Mouse (Mus musculus): ENCODE measurements around the gene Krtap14. TPM values are rescaled to one million over a fixed set of nuclear protein-coding genes. Genes with fewer than 3 reads are reported as not detected.

The Krtap14 gene
- polyA plus RNA-seq, 1 experiment from 2014 or later = not detected

DNA sequence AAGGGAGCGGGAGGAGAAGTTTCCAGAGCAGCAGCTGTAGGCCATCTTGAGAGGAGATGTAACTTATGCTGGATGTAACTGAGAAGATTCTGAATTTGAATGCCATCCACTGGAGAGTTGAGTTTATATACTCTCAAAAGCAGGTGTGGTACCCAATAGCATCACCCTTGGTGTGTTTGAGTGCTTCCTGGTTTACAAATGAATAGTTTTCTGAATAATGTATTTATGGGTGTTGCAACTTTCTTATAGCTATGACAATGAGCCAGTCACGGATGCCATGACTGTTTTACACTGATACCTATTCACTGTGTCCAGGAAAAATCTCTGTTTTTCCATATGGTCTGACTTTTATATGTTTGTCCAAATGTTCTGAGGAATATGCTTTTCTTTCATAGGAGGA, 51.8 kb downstream of the Krtap14 start, which contains the start of gene 2310057N15Rik:
Gene 2310057N15Rik, minus strand, starts transcription at position 101 of the 400 bp plus-strand sequence.
- H3K27me3 ChIP-seq (ENCODE audit: insufficient read depth, low read length) = no peaks in the 10 kb centered on the region
- no peak within 1 kb of the TSS for H3K9ac ChIP-seq (ENCODE audit: low read depth, low read length)
- DNase-seq (ENCODE audit: low spot score) (no peak), ATAC-seq (replicated peaks; ENCODE audit: low FRiP score, low read depth) (no peak)
- no peaks in the 10 kb centered on the region for H3K36me3 ChIP-seq (ENCODE audit: insufficient read depth, low read length)
- no peak within 1 kb of the TSS for H3K27ac ChIP-seq
- TF ChIP-seq CTCF (IDR thresholded peaks at IDR 0.05; ENCODE audit: low read depth) = no peak
- H3K4me3 ChIP-seq (replicated peaks; ENCODE audit: low read depth, low read length) = no peak within 1 kb of the TSS
- H3K9me3 ChIP-seq (replicated peaks; ENCODE audit: low read length) = no peaks in the 10 kb centered on the region
- WGBS = 90% methylated on average over 2 of the region's 2 CpGs
- H3K4me1 ChIP-seq (replicated peaks; ENCODE audit: insufficient read depth, low read length) = no peaks in the 10 kb centered on the region
- no peak within 1 kb of the TSS for H3K4me2 ChIP-seq (ENCODE audit: low read length)

Other genes with a start within 250 kb of the Krtap14 start
- gene Krtap24-1, start 213.9 kb downstream of the Krtap14 start, polyA plus RNA-seq (2015; fragmentation: Nextera tagmentation; extraction: Ambion mirVana) = not detected in 2 replicates
- gene 2310079G19Rik, start 198.5 kb downstream of the Krtap14 start, polyA plus RNA-seq (2015; fragmentation: Nextera tagmentation; extraction: Ambion mirVana) = not detected in 2 replicates
- not detected in 2 replicates for gene Krtap26-1, start 178.3 kb downstream of the Krtap14 start, polyA plus RNA-seq (2015; fragmentation: Nextera tagmentation; extraction: Ambion mirVana)
- not detected in 2 replicates for gene Krtap27-1, start 154.5 kb downstream of the Krtap14 start, polyA plus RNA-seq (2015; fragmentation: Nextera tagmentation; extraction: Ambion mirVana)
- not detected in 2 replicates for gene 2310061N02Rik, start 118.2 kb downstream of the Krtap14 start, polyA plus RNA-seq (2015; fragmentation: Nextera tagmentation; extraction: Ambion mirVana)
- not detected in 2 replicates for gene Krtap13-1, start 97.3 kb downstream of the Krtap14 start, polyA plus RNA-seq (2015; fragmentation: Nextera tagmentation; extraction: Ambion mirVana)
- gene Krtap13, start 74.5 kb downstream of the Krtap14 start, polyA plus RNA-seq (2015; fragmentation: Nextera tagmentation; extraction: Ambion mirVana) = not detected in 2 replicates
- not detected in 2 replicates for gene 2310034C09Rik, start 67.3 kb downstream of the Krtap14 start, polyA plus RNA-seq (2015; fragmentation: Nextera tagmentation; extraction: Ambion mirVana)
- not detected in 2 replicates for gene 2310057N15Rik, start 51.9 kb downstream of the Krtap14 start, polyA plus RNA-seq (2015; fragmentation: Nextera tagmentation; extraction: Ambion mirVana)
- not detected in 2 replicates for gene Gm5965, start 48.2 kb downstream of the Krtap14 start, polyA plus RNA-seq (2015; fragmentation: Nextera tagmentation; extraction: Ambion mirVana)
- not detected in 2 replicates for gene Gm20741, start 13.9 kb downstream of the Krtap14 start, polyA plus RNA-seq (2015; fragmentation: Nextera tagmentation; extraction: Ambion mirVana)
- not detected in 2 replicates for gene Krtap15, start 5.9 kb downstream of the Krtap14 start, polyA plus RNA-seq (2015; fragmentation: Nextera tagmentation; extraction: Ambion mirVana)
- gene Krtap19-1, start 43.3 kb upstream of the Krtap14 start, polyA plus RNA-seq (2015; fragmentation: Nextera tagmentation; extraction: Ambion mirVana) = not detected in 2 replicates
- not detected in 2 replicates for gene Krtap19-2, start 48.1 kb upstream of the Krtap14 start, polyA plus RNA-seq (2015; fragmentation: Nextera tagmentation; extraction: Ambion mirVana)
- gene Krtap19-3, start 51.9 kb upstream of the Krtap14 start, polyA plus RNA-seq (2015; fragmentation: Nextera tagmentation; extraction: Ambion mirVana) = not detected in 2 replicates
- gene Krtap19-4, start 58.9 kb upstream of the Krtap14 start, polyA plus RNA-seq (2015; fragmentation: Nextera tagmentation; extraction: Ambion mirVana) = not detected in 2 replicates
- gene Krtap19-5, start 70.3 kb upstream of the Krtap14 start, polyA plus RNA-seq (2015; fragmentation: Nextera tagmentation; extraction: Ambion mirVana) = not detected in 2 replicates
- gene Krtap19-9b, start 106.1 kb upstream of the Krtap14 start, polyA plus RNA-seq (2015; fragmentation: Nextera tagmentation; extraction: Ambion mirVana) = not detected in 2 replicates
- gene Krtap16-3, start 136.7 kb upstream of the Krtap14 start, polyA plus RNA-seq (2015; fragmentation: Nextera tagmentation; extraction: Ambion mirVana) = not detected in 2 replicates
- gene Krtap22-2, start 184.6 kb upstream of the Krtap14 start, polyA plus RNA-seq (2015; fragmentation: Nextera tagmentation; extraction: Ambion mirVana) = not detected in 2 replicates
- gene Gm10229, start 189.1 kb upstream of the Krtap14 start, polyA plus RNA-seq (2015; fragmentation: Nextera tagmentation; extraction: Ambion mirVana) = not detected in 2 replicates
- gene Krtap6-1, start 205.6 kb upstream of the Krtap14 start, polyA plus RNA-seq (2015; fragmentation: Nextera tagmentation; extraction: Ambion mirVana) = not detected in 2 replicates
- gene Gm10228, start 215.3 kb upstream of the Krtap14 start, polyA plus RNA-seq (2015; fragmentation: Nextera tagmentation; extraction: Ambion mirVana) = not detected in 2 replicates
- not detected in 2 replicates for gene Krtap6-5, start 221.7 kb upstream of the Krtap14 start, polyA plus RNA-seq (2015; fragmentation: Nextera tagmentation; extraction: Ambion mirVana)
- gene 1110025L11Rik, start 237.9 kb upstream of the Krtap14 start, polyA plus RNA-seq (2015; fragmentation: Nextera tagmentation; extraction: Ambion mirVana) = not detected in 2 replicates